Mouse (Mus musculus): ENCODE measurements around the gene Guk1. TPM values are rescaled to one million over a fixed set of nuclear protein-coding genes. Genes with fewer than 3 reads are reported as not detected.

Gene Guk1
- total and polyA plus RNA-seq, 3 experiments: 97.5 to 120 (median 113) TPM

DNA sequence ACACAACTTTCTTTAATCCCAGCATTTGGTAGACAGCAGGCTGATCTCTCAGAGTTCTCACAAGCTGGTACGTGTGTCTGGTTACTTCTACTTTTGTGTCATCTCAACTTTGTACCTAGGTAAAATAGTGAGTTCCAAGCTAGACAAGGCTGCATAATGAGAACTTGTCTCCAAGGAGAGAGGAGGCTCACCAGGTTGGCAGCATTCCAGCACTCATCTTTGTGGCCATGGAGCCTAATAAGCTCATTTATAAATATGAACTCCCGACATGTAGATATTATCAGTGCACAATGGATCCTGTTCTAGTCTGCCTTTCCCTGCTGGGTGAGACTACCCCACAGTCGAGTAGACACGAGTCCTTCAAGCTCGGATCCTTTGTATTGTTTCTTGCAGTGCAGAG, 17.6 kb upstream of the Guk1 start:
- Histone ChIP-seq H3K36me3 (ENCODE audit: control insufficient read depth, insufficient read depth, low read length) (peaks cover 8% of the 10 kb centered on the region), H3K9ac (ENCODE audit: low read depth, low read length) (no peak overlapping the region), H3K4me1 (ENCODE audit: control insufficient read depth, insufficient read depth, low read length) (peaks cover 8% of the 10 kb centered on the region), H3K4me3 (no peak overlapping the region), H3K79me2 (replicated peaks; ENCODE audit: control insufficient read depth, insufficient read depth, low read length) (peaks cover 5% of the 10 kb centered on the region), H3K27me3 (ENCODE audit: control insufficient read depth, insufficient read depth, low read length) (no peaks in the 10 kb centered on the region), H3K27ac (no peak overlapping the region; the same call in 1 of the 2 replicates)
- 44% methylated on average over 5 of the region's 5 CpGs for WGBS
- intact Hi-C loops (cut with DNase I): loop anchor here (2.0 to 10.0 kb wide), 2 partner anchors 17 to 235 kb away; partner anchors contain the start of gene Trim11
- no peak for DNase-seq
- TF ChIP-seq EP300 (IDR thresholded peaks at IDR 0.05; ENCODE audit: insufficient read depth, low read depth, low read length) (no peak), CTCF (IDR thresholded peaks at IDR 0.05) (no peak), POLR2A (IDR thresholded peaks at IDR 0.05; ENCODE audit: insufficient read depth, low read depth, low read length) (no peak)

DNA sequence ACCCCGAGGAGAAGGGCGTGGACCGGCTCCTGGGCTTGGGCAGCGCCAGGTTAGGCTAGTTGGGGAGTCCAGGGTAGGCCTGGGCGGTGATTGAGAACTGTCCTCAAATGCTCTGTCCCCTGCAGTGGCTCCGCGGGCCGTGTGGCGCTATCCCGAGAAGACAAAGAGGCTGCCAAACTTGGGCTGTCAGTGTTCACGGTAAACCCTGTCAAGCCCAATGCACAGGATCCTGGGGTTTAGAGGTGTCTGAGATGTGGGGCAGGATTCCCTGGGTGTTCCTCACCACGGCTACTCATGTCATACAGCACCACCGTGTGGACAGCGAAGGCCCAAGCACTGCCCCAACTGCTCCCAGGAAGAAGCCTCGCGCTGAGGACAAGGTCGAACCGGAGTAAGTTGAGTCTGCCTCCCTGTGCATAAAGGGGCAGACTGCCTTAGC, 17.0 kb upstream of the Guk1 start:
- peaks cover 5% of the 10 kb centered on the region; the same call in 1 of the 2 replicates for H3K79me2 ChIP-seq (replicated peaks; ENCODE audit: control insufficient read depth, insufficient read depth, low read length)
- peak overlapping the region; percentile 92 for H3K4me3 ChIP-seq
- 0 out of 2 replicates have a peak overlapping the region, but pooled peaks have one; percentile 2 for H3K9ac ChIP-seq (ENCODE audit: low read depth, low read length)
- H3K36me3 ChIP-seq (ENCODE audit: control insufficient read depth, insufficient read depth, low read length): peaks cover 2% of the 10 kb centered on the region
- H3K27me3 ChIP-seq (ENCODE audit: control insufficient read depth, insufficient read depth, low read length): no peaks in the 10 kb centered on the region
- H3K4me1 ChIP-seq (ENCODE audit: control insufficient read depth, insufficient read depth, low read length): peaks cover 8% of the 10 kb centered on the region
- intact Hi-C loops (cut with DNase I): loop anchor here (2.0 to 10.0 kb wide), 2 partner anchors 18 to 234 kb away; partner anchors contain the start of gene Trim11
- no peak for TF ChIP-seq POLR2A (IDR thresholded peaks at IDR 0.05; ENCODE audit: insufficient read depth, low read depth, low read length)
- TF ChIP-seq EP300 (IDR thresholded peaks at IDR 0.05; ENCODE audit: insufficient read depth, low read depth, low read length): peak; percentile 80
- peak; percentile 73 for TF ChIP-seq CTCF (IDR thresholded peaks at IDR 0.05)
- peak; percentile 64 to 75 for DNase-seq
- WGBS: 5% methylated on average over 18 of the region's 18 CpGs
- peak overlapping the region; percentile 86 for H3K27ac ChIP-seq

DNA sequence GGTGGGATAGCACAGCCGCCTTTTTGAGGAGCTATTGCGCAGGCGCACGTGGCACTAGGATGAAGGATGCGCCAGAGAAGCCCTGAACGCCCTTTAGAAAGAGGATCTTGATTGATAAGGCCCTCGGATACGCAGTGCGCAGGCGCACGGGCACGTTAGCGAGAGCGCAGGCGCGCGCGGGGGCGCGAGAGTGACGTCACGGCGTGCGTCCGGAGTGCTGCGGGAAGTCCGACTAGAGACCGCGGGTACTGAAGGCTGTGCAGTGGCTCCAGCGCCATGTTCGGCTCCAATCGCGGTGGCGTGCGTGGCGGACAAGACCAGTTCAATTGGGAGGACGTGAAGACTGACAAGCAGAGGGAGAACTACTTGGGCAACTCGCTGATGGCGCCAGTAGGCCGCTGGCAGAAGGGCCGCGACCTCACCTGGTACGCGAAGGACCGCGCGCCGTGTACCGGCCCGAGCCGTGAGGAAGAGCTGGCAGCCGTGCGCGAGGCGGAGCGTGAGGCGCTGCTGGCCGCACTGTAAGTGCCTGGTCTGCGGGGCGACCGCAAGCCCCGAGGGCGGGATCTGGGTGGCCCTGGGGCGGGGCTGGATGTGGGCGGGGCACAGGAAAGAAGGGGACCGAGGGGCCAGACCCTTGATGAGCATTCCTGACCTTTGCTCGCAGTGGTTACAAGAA, 16.3 kb upstream of the Guk1 start, which contains the start of gene 2310033P09Rik:
2310033P09Rik (plus strand) TSS at position 169 of the 679 bp plus-strand sequence.
- intact Hi-C loops (cut with DNase I): loop anchor here (2.0 to 10.0 kb wide), 2 partner anchors 19 to 233 kb away; partner anchors contain the start of gene Trim11
- no peaks in the 10 kb centered on the region for H3K27me3 ChIP-seq (ENCODE audit: control insufficient read depth, insufficient read depth, low read length)

DNA sequence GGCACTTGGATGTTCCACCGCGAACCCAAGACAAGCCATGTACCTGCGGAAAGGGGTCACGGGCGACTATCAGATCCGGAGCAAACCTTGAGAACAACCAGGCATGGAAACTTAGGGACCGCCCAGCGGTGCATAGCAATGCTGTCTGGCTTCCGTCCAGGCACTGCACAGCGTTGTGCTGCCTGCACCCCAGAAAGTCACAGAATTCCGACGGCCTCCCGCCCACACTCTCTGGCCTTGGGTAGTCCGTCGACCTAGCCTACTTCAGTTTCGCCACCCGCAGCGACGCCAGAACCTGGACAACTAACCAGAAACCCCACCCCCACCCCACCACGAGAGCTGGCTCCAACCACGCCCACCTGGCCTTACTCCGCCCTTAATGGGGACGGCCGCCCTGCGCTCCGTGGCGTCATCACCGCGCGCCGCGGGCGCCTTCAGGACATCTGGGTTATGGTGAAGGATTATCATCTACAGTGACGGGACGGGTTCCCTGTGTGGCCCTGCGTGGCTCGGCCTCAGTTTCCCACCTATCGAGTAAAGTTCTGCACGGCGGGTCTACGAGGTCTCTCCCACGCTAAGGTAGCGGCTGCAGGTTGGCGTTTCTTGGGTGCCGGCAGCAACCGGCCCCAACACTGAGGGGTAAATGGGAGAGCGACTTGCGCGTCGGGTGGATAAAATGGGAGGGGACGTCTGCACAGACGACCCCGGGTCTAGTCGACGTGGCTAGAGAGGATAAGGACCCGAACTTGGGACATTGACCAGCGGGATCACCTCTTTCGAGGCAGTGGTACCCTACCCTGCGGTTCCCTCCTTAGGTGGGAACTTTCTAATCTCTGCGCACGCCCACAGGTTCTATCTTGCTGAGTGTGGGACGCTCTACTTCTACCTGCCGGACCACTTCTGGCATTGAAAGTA, 10.3 kb upstream of the Guk1 start, which contains the start of gene Mrpl55:
Mrpl55 (plus strand) TSS at position 406 of the 915 bp plus-strand sequence.
- H3K79me2 ChIP-seq (replicated peaks; ENCODE audit: control insufficient read depth, insufficient read depth, low read length): peaks cover 2% of the 10 kb centered on the region; the same call in 1 of the 2 replicates
- H3K4me1 ChIP-seq (ENCODE audit: control insufficient read depth, insufficient read depth, low read length): no peaks in the 10 kb centered on the region
- under 1% methylated on average over 63 of the region's 63 CpGs for WGBS
- no peaks in the 10 kb centered on the region for H3K36me3 ChIP-seq (ENCODE audit: control insufficient read depth, insufficient read depth, low read length)
- H3K9ac ChIP-seq (ENCODE audit: low read depth, low read length): peak within 1 kb of the TSS; percentile 72
- H3K27ac ChIP-seq: peak within 1 kb of the TSS; percentile 89
- peak within 1 kb of the TSS; percentile 90 for H3K4me3 ChIP-seq
- TF ChIP-seq CTCF (IDR thresholded peaks at IDR 0.05) (peak; percentile 26; the same call in 1 of the 2 replicates), EP300 (IDR thresholded peaks at IDR 0.05; ENCODE audit: insufficient read depth, low read depth, low read length) (peak; percentile 63; the same call in 1 of the 2 replicates), POLR2A (IDR thresholded peaks at IDR 0.05; ENCODE audit: insufficient read depth, low read depth, low read length) (peak; percentile 88)
- no peaks in the 10 kb centered on the region for H3K27me3 ChIP-seq (ENCODE audit: control insufficient read depth, insufficient read depth, low read length)
- DNase-seq: peak; percentile 94 to 96
- intact Hi-C loops (cut with DNase I): loop anchor here (1.0 to 10.0 kb wide), 2 partner anchors 11 to 228 kb away; partner anchors contain the start of gene Trim11

More for the DNA sequence above, 16.3 kb upstream of the Guk1 start, which contains the start of gene 2310033P09Rik:
- peaks cover 3% of the 10 kb centered on the region; the same call in 1 of the 2 replicates for H3K79me2 ChIP-seq (replicated peaks; ENCODE audit: control insufficient read depth, insufficient read depth, low read length)
- peak; percentile 67 for TF ChIP-seq EP300 (IDR thresholded peaks at IDR 0.05; ENCODE audit: insufficient read depth, low read depth, low read length)
- TF ChIP-seq CTCF (IDR thresholded peaks at IDR 0.05): no peak
- peak; percentile 96 for TF ChIP-seq POLR2A (IDR thresholded peaks at IDR 0.05; ENCODE audit: insufficient read depth, low read depth, low read length)
- peak; percentile 95 to 96 for DNase-seq
- no peaks in the 10 kb centered on the region; the same call in 1 of the 2 replicates for H3K36me3 ChIP-seq (ENCODE audit: control insufficient read depth, insufficient read depth, low read length)
- under 1% methylated on average over 67 of the region's 67 CpGs for WGBS
- peak within 1 kb of the TSS; percentile 86 for H3K27ac ChIP-seq
- H3K4me1 ChIP-seq (ENCODE audit: control insufficient read depth, insufficient read depth, low read length): peaks cover 8% of the 10 kb centered on the region
- H3K9ac ChIP-seq (ENCODE audit: low read depth, low read length): peak within 1 kb of the TSS; percentile 80
- H3K4me3 ChIP-seq: peak within 1 kb of the TSS; percentile 92

Measured in heart, adult 2 months (tissue).